Mouse (Mus musculus): ENCODE data around the gene Cenpm. TPM values are rescaled to one million over a fixed set of nuclear protein-coding genes. Genes with fewer than 3 reads are reported as not detected.

Gene Cenpm
- polyA plus RNA-seq, 3 experiments from 2014 or later: 6.0 to 56.1 (median 12.3) TPM

DNA sequence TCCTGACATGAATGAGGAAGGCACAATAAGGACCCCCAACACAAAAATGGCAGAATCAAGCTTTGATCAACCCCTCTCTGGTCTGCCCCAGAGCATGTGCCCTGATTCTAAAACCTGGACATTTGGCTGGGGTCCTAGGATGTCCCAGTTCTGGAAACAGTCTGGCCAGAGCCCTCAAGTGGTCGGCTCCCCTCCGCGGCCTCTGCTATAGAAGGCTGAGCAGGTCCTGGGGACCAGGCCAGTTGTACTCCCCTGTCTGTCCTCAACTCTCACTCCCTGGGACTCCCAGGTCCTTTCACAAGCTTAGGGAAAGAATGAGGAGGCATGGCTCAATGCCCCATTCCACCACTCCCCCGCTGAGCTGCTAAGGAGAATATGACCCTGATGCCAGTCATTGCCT lies 31.3 kb downstream of the Cenpm start:
- ATAC-seq: no peak

DNA sequence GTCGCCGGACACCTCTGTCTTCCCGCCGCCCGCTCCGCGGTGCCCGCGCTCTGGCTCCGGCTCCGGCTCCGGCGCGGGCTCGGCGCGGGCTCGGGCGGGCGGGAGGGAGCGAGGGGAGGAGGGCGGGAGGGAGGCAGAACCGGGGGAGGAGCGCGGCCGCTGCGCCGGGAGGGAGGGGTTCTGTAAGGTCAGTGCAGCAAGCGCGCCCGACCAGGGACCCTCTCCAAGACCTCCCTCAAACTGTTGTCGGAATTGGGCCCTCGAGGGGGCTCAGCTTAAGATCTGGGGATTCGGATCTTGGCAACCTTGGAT lies 31.8 kb downstream of the Cenpm start, which contains the start of gene Shisa8:
Gene Shisa8, minus strand, starts transcription at position 64 of the 312 bp plus-strand sequence.
- ATAC-seq: no peak

DNA sequence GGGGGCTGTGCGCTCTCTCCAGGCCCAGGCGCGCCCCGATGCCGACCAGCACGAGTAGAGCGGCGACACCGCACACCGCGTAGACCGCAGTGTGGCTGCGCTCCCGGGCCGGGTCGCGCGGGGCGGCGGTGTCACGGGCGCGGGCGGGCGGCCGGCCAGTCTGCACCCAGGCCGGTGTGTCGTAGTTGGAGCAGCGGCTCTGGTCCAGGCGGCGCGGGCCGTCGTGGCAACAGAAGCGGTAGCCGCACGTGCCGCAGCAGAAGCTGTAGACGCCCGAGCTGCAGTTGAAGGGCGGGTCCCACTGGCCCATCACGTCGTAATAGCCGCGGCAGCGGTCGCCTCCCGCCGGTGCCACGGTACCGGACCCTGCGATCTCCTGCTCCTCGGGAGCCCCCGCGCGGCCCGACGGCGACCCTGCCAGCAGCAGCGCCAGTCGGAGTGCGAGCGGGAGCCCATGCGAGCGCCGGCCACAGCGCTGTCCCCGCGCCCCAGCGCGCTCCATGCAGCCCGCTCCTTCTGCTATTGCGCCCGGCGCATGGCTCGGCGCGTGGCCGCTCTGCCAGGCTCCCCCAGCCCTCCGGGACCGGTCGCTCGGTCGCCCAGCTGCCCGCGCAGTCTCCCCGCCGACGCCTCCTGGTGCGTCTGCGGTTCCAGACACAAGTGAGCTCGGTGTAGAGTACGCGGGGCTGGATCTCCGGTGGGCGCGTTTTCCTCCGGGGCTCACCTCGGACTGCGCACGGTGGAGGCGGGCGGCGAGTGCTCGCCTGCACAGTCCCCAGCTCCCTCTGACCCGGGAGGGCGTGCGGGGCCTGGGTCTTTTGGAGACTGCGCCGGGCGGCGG lies 32.4 kb downstream of the Cenpm start:
- no peak for ATAC-seq

GRCm38 (mm10) chr15:82211281-82211680 lies 33.3 kb downstream of the Cenpm start:
- ATAC-seq: no peak

DNA sequence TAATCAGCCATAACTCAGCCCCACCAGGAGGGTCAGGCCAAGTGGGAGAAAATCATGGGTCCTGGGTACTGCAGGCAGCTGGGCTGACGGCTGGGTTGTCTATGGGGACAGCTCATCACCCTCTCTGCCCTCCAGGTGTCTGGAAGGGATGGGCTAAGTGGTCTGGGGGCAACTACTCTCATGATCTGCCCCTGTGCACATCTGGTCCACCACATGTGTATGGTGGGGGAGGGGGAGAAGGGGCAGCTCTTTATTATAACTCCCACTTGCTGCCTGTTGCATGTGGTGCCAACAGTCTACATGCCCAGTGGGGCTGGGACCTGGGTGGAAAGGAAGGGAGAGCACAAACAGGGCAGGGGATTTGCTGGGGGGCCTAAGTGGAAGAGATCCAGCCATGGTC lies 33.7 kb downstream of the Cenpm start:
- ATAC-seq: no peak

DNA sequence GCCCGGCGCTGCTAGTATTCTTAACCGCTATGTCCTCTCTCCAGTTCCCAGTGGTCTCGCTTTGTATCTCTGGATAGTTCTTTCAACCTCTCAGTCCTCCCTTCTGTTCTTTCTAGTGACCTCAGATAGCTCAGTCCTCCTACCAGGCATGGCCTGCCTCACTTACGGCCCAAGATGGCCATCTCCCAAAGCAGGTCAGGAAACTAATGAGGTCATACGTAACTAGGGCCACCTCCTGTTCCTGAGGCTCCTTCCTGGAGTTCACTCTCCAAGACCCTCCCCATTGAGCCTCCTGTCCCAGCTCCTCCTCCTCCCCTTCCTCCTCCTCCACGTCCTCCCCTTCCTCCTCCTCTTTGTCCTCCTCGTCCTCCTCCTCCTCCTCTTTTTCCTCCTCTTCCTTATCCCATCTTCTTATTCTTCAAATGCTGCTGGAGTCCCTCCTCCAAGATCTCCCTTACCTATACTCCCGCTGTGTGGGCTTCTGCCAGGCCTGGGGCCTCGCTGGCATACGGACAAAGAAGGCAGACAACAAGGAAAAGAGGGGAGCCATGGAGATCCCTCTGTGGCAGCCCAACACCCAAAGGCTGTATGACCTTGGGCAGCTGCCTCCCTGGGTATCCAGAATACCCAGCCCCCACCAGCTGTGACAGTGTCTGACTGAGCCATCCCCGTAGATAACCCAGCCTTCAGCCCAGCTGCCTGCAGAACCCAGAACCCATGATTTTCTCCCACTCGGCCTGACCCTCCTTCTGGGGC lies 35.1 kb downstream of the Cenpm start:
- no peak for ATAC-seq

DNA sequence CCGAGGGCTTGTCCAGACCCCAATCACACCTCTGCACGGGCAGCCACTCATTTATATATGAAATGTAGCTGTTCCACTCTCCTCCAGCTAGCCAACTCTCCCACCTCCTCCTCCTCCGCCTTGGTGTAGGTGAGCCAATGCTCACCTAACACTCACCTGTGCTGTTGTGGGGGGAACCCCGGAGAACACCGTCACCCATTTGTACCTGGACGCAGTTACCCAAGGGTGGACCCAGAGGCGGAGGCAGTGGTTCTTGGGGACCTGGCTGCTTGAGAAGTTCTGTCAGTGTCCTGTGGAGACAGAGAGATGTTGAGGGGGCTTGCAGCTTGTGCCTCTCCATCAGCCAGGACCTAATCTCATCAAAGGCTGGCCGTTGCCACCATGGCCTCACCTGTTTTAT lies 36.2 kb downstream of the Cenpm start:
- ATAC-seq: no peak

- ATAC-seq: no peak
These were observed 36.9 kb downstream of the Cenpm start for GRCm38 (mm10) chr15:82207504-82208219.

GRCm38 (mm10) chr15:82207105-82207459 lies 37.5 kb downstream of the Cenpm start:
- ATAC-seq: no peak

DNA sequence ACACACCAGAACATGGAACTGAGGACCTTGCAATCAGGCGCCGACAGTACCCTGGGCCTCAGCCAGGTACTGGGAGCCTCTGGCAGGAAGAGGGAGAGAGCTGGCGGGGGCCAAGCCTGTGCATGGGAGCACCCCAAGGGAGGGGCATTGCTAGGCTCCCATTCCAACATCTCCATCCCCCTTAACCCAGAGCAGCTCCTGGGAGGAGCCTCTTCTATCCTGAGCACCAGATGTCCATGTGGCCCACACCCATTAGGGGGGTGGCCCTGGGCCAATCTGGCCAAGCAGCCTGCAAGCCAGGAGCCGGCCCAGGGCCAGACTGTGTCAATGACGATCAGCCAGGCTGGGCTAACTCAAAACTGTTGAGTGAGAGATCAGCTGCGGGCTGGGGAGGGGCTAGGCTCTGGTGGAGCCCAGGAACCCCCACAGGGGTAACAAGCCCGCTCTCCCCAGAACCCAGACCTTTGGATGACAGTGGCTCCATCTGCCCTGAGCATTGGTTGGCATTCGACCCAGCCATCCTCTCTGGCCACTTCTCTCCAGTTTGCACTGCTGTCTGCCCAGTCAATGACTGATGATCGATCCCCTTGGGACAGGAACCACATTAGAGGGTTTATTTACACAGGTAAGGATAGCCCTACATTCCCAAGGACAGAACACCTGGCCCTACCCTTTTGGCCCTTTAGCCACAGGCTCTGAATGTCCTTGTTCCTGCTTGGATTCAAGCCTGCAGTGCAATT lies 38.0 kb downstream of the Cenpm start:
- no peak for ATAC-seq

DNA sequence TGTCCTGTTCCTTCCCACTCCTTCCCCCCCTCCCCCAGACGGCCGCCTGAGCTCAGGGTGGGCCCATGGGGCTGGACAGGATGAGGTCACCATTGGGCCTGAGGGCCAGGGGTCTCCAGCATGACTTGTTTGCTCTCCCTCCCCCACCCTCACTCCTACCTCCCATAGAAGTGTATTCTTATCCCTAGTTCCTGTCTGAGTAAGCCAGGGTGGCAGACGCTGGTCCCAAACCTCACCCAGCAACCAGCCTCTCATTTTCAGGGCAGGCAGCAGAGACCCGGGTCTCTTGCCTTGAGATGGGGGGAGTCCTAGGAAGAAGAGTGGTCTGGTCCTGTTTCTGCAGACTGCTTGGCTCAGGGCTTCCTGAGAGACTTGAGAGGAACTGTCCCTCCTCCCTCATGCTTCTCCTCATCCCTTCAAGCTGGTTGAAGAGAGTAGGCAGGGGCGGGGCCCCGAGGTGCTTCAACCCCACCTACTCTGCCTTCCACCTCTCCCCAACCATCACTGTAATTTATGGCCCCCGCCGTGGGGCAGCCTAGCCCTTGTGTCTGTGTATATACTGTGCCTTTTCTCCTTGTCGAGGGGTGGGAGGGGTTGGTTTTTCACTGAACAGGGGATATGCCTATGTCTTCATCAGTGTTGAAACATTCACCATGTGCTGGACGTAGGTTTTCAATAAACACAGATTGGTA lies 39.7 kb downstream of the Cenpm start:
- ATAC-seq: no peak

- ATAC-seq: no peak
These were observed 40.8 kb downstream of the Cenpm start for GRCm38 (mm10) chr15:82203611-82204351.

GRCm38 (mm10) chr15:82203090-82203489 lies 41.5 kb downstream of the Cenpm start:
- no peak for ATAC-seq

DNA sequence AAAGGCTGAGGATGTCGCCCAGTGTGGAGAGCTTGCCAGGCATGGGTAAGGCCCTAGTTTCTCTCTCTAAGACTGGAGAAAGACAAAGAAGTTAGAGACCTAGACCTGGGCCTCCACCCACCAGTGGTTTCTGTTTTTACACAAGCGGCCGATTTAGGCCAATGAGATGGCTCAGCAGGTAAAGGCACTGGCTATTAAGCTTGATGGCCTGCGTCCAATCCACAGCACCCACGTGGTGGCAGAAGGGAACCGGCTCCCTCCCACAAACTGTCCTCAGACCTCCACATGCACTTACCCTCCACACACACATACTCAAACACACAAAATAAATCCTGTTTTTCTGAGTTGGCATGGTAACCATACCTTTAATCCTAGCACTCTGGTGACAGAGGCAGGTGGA lies 42.5 kb downstream of the Cenpm start:
- no peak for ATAC-seq

- no peak for ATAC-seq
These were observed 45.0 kb downstream of the Cenpm start for GRCm38 (mm10) chr15:82199546-82199945.

- no peak for ATAC-seq
These were observed 46.2 kb downstream of the Cenpm start for GRCm38 (mm10) chr15:82198342-82198741.

DNA sequence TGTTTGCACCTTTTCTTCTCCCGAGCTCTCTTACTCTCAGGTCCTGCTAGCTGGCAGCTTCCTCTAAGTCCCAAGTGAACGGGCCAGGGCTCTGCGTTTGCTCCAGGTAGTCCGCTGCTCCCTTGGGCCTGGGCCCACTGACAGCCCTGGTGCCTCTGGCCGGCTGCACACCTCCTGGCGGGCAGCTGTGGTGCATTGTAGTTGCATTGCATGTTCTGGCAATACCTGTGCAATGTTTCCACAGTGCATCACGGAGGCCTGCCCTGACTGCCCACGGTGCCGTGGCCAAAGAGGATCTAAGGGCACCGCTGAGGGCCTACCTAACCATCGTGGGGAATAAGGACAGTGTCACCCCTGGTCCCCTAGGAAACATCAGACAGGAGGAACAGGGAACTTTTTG lies 46.6 kb downstream of the Cenpm start:
- ATAC-seq: no peak

DNA sequence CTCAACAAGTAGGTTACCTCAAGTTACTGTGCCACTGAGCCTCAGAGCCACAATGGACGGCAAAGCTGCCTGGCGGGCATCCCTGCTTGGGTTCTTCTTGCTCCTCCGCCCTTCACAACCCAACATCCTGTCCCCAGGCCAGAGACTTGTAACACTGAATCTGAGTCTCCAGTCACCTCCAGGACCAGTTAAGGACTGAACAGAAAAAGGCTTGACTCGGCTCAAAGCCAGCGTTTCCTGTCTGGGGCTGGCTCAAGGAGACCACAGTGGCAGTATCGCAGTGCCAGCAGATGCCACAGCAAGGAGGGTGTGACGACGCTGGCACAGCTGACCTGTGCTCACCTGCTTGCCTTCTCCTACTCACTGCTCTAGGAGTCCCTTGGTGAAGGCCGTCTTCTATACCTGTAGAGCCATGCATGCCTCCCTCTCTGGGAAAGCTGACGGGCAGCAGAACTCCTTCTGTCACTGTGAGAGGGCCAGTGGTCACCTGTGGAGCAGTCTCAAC lies 47.2 kb downstream of the Cenpm start:
- ATAC-seq: no peak

DNA sequence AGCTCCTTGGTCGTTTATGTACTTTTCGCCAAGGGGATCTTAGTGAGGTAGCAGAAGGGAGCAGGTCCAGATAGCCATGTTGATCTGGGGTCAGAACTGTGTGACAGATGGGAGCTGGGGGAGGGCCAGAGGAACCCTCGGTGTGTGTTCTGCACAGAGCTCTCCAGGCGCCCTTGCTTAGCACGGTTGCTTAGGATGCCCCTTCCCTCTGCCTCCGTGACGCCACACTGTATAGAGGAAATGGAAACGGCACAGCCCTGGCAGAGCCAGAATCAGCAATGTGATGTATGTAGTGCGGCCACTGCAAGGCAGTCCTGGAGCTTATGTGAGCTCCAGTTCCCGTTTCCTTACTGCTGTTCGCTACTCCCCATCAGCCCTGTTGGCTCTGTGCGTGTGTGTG lies 48.2 kb downstream of the Cenpm start:
- ATAC-seq: no peak

- ATAC-seq: no peak
These were observed 51.9 kb downstream of the Cenpm start for GRCm38 (mm10) chr15:82192617-82193016.
